Mouse (Mus musculus): ENCODE measurements around the gene Gcnt2.

Gene Gcnt2

GRCm38 (mm10) chr13:40859652-40860399 lies at the start of gene Gcnt2:
Gcnt2 (plus strand) TSS chr13:40859754.
- no peak for DNase-seq (ENCODE audit: low read depth, low spot score)

- DNase-seq (ENCODE audit: low read depth, low spot score), result peak; percentile 14
Measured at GRCm38 (mm10) chr13:40820617-40821016, 38.9 kb upstream of the Gcnt2 start.

GRCm38 (mm10) chr13:40821911-40822310 lies 37.6 kb upstream of the Gcnt2 start:
- DNase-seq (ENCODE audit: low read depth, low spot score), result no peak

- no peak for DNase-seq (ENCODE audit: low read depth, low spot score)
Measured at GRCm38 (mm10) chr13:40841146-40841787, 18.3 kb upstream of the Gcnt2 start.

- no peak for DNase-seq (ENCODE audit: low read depth, low spot score)
Measured at GRCm38 (mm10) chr13:40842141-40842540, 17.4 kb upstream of the Gcnt2 start.

- peak; percentile 84 for DNase-seq (ENCODE audit: low read depth, low spot score)
Measured at GRCm38 (mm10) chr13:40843418-40844067, 16.0 kb upstream of the Gcnt2 start.

- no peak for DNase-seq (ENCODE audit: low read depth, low spot score)
Measured at GRCm38 (mm10) chr13:40844144-40844543, 15.4 kb upstream of the Gcnt2 start.

GRCm38 (mm10) chr13:40845951-40846350 lies 13.6 kb upstream of the Gcnt2 start:
- no peak for DNase-seq (ENCODE audit: low read depth, low spot score)

GRCm38 (mm10) chr13:40846375-40846774 lies 13.2 kb upstream of the Gcnt2 start:
- peak; percentile 56 for DNase-seq (ENCODE audit: low read depth, low spot score)

- no peak for DNase-seq (ENCODE audit: low read depth, low spot score)
Measured at GRCm38 (mm10) chr13:40847898-40848297, 11.7 kb upstream of the Gcnt2 start.

GRCm38 (mm10) chr13:40850686-40851085 lies 8.9 kb upstream of the Gcnt2 start:
- no peak for DNase-seq (ENCODE audit: low read depth, low spot score)

GRCm38 (mm10) chr13:40851281-40851680 lies 8.3 kb upstream of the Gcnt2 start:
- DNase-seq (ENCODE audit: low read depth, low spot score), result peak; percentile 52

GRCm38 (mm10) chr13:40851961-40852360 lies 7.6 kb upstream of the Gcnt2 start:
- peak; percentile 78 for DNase-seq (ENCODE audit: low read depth, low spot score)

- no peak for DNase-seq (ENCODE audit: low read depth, low spot score)
Measured at GRCm38 (mm10) chr13:40852791-40853190, 6.8 kb upstream of the Gcnt2 start.

GRCm38 (mm10) chr13:40853842-40854241 lies 5.7 kb upstream of the Gcnt2 start:
- DNase-seq (ENCODE audit: low read depth, low spot score), result no peak

GRCm38 (mm10) chr13:40854451-40855058 lies 5.0 kb upstream of the Gcnt2 start:
- peak; percentile 93 for DNase-seq (ENCODE audit: low read depth, low spot score)

- DNase-seq (ENCODE audit: low read depth, low spot score), result no peak
Measured at GRCm38 (mm10) chr13:40855266-40855665, 4.3 kb upstream of the Gcnt2 start.

GRCm38 (mm10) chr13:40856786-40857185 lies 2.8 kb upstream of the Gcnt2 start:
- no peak for DNase-seq (ENCODE audit: low read depth, low spot score)

- DNase-seq (ENCODE audit: low read depth, low spot score), result no peak
Measured at GRCm38 (mm10) chr13:40857281-40857818, 2.2 kb upstream of the Gcnt2 start.

- no peak for DNase-seq (ENCODE audit: low read depth, low spot score)
Measured at GRCm38 (mm10) chr13:40859225-40859624, 329 bp upstream of the Gcnt2 start.

- peak; percentile 82 for DNase-seq (ENCODE audit: low read depth, low spot score)
Measured at GRCm38 (mm10) chr13:40863006-40863405, 3.5 kb downstream of the Gcnt2 start.
